Mouse (Mus musculus) heart, postnatal 36 days (tissue): ENCODE measurements at regions not wholly inside any gene's neighbourhood (a gene's known extent, or its start where the extent isn't known, plus 50 kb on each side); places are given as distances from the start of the nearest gene placed in this dataset.

Experiments used
- DNase-seq, 2 experiments: peaks; one replicate each; pipeline ENCODE4 v3.0.0; 2021 to 2022
- intact Hi-C: fragments of 180-260 bp; cut with DNase I; formaldehyde crosslinking; loops from one replicate; pipeline ENCODE4 v1.15.1; 2025

DNA sequence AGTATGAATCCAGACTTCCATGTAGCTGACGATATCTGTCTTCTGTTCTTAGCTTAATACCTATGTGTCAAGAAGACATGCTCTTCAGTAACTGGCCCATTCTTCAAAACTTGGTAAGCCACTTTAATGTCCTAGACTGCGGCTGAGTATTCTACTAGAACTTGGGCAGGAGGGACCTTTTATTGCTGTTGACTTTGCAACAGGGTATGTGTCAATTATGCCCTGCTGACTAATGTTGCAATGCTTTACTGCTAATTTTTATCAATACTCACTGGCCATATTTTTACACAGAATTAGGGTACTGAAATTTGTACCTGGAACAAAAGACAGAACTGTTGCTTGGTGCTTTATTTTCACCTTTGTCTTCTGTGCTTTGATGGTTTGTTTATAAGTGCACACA, 746.9 kb downstream of the Ppargc1a start:
- intact Hi-C loops: no loop called here
- DNase-seq: no peak

GRCm38 (mm10) chr5:50819959-50820358, 747.6 kb downstream of the Ppargc1a start:
- intact Hi-C loops: no loop called here

DNA sequence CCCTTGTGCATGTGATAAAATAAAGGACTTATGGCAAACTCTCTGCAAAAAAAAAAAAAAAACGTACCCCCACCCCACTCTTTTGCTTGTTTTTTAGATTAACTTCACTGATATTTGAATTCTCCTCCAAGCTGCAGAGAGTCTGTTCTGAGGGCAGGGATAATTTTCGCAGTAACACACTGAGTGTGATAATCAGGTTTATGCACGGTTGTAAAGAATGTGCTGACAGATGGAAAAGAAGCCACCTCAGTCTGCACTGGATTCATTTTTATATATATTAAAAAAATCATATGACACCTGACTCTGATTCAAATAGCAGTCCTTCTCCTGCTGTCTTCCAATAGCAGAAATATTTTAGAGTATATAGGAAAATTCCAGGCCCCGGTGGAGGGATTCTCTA, 736.5 kb upstream of the Adgra3 start:
- DNase-seq: no peak
- intact Hi-C loops: no loop called here

More at GRCm38 (mm10) chr5:50819959-50820358, 747.6 kb downstream of the Ppargc1a start:
- DNase-seq: no peak

DNA sequence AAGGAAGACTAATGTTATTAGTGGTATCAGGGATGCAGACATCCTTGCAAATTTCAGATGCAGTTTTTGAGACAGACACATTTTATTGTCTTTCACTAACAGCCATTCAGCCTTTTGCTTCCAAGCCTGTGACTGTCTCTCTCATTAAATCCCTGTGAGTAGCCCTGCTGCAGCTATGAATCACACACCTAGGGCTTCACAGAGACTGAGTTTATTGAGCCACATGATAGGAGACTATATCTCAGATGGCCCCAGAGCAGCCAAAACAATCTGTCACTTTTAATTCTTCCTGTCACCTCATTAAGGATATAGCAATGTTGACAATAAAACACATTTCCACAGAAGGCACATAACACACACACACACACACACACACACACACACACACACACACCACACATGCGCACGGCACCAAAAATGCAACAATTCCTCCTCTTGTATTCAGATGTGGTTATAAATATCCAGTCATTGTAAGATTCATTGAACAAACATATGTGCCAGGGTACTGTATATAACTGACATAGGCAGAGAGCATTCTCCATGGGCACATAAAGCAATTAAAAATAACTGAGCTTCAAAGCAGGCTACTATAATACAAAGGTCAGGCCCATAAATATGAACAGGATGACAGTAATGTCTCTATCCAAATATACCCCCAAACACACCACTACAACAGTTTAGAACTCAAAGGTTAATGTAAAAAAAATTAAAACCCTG, 735.8 kb upstream of the Adgra3 start:
- no peak for DNase-seq
- intact Hi-C loops: no loop called here

- intact Hi-C loops: no loop called here
- DNase-seq: no peak
Measured at GRCm38 (mm10) chr5:50793558-50793957, 734.8 kb upstream of the Adgra3 start.

DNA sequence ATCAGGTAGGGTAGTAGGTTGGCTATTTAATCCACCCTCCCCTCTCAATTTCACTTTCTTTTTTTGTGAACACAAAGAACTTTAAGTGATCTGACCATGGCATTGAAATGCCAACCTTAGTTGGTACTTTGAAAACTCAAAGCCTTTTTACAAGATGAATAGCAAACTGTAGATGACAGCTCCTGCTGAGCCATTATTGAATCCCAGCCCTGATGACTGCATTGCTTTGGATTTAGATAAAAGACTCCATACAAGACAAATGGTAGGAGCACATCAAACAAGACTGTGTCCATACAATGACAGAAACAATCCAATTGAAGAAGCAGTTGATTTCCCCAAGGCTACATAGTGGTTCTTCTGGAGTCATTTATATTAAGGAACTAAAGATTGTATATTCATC, 726.5 kb upstream of the Adgra3 start:
- intact Hi-C loops: no loop called here
- no peak for DNase-seq

- intact Hi-C loops: no loop called here
- DNase-seq: no peak
Measured at GRCm38 (mm10) chr5:50779138-50779537, 720.3 kb upstream of the Adgra3 start.

DNA sequence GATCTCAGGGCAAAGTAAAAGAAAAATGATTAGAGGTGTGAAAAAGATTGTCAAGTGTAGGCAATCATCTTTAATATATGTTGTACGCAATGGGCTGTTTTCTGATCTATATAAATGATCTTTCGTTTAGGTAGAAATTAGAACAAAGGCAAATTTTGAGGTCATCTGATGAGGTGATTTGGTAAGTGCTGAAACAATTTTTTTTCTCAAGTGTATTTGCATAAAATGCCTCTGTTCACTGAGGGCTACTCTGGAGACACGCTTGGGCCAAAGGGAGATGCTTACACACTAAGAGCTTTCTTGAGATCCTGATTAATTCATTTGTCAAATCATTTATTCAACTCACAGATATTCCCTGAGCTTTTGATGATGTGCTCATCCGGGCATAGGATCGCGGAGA, 719.4 kb upstream of the Adgra3 start:
- DNase-seq: no peak
- intact Hi-C loops: no loop called here

- intact Hi-C loops: no loop called here
- no peak for DNase-seq
Measured at GRCm38 (mm10) chr5:50762261-50762660, 703.5 kb upstream of the Adgra3 start.

DNA sequence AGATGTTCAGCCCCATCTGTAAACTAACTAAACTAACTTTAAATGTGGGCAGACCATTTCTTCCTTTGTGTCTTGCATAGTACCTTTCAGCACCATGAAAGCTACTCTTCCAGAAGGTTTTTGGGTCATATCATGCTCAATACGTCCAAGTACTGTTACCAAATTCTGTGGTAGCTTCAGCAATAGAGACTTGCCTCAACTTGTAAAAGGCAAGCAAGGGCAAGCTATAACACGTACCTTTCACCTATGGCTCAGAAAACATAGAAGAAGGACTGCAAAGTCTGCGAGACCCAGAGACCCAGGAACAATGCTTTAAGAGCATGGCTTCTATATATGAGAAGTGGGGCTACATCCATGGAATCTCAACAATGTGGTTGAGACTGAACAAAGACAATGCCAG, 701.6 kb upstream of the Adgra3 start:
- no peak for DNase-seq
- intact Hi-C loops: no loop called here

DNA sequence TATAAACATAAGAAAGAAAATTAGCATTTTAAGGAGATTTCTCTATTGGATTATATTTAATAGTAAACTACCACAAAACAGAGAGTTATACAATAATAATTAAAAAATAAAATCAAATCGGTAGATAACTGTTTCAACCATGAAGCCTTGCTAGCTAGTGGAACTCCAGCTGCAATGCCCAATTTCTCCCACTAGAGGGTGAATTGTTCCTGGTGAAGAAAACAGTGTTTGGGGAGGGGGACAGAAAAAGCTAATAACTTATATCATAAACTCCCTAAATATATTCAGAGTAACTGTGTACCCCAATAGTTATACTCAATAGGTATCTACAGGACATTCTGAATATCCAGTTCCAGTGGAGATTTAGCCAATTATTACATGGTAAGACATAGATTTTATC, 694.0 kb upstream of the Adgra3 start:
- peak in 1 of 2 experiments; percentile 14 for DNase-seq
- intact Hi-C loops: loop anchor here (5.0 kb wide), 1 partner anchor 1315 kb away; no protein-coding TSS in a partner anchor

GRCm38 (mm10) chr5:50751358-50751757, 692.6 kb upstream of the Adgra3 start:
- no peak for DNase-seq
- intact Hi-C loops: loop anchor here (5.0 kb wide), 1 partner anchor 1316 kb away; no protein-coding TSS in a partner anchor

DNA sequence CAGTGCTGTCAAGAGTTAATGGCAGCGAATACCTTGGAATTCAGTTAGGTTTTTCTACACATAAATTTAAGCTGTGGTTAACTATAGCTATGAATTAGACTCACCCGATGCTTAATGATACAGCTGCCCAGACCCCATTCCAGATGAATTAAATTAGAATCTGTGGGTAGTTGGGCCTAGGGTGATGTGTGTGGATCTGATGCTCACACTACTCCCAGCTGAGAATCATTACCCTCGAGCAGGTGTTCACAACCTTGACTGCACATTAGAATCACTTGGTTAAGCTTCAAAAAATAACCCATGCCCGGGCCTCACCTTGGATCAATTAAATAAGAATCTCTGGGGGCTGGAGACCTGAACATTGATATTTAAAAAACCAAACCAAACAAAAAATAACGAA, 684.2 kb upstream of the Adgra3 start:
- no peak for DNase-seq
- intact Hi-C loops: no loop called here

DNA sequence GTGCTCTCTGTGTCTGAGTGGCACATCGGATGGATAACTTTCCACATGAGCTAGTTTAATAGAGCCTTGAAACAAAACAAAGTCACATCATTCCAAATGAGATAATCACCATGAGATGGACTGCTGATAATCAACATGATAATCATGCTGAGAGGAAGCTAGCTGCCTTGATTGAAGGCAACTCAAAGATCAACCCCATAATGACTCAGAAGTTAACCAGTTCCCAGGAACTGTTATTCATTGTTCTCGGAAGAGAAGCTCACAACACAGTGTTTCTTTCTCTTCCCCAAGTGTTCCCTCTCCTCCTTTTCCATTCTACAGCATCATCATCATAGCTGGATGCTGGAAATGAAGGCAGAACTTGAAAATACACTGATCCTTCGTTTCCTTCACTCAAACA, 674.9 kb upstream of the Adgra3 start:
- intact Hi-C loops: no loop called here
- DNase-seq: no peak

GRCm38 (mm10) chr5:50728337-50729003, 669.7 kb upstream of the Adgra3 start:
- intact Hi-C loops: no loop called here
- DNase-seq: no peak

- DNase-seq: no peak
- intact Hi-C loops: no loop called here
Measured at GRCm38 (mm10) chr5:50706945-50707663, 648.3 kb upstream of the Adgra3 start.

DNA sequence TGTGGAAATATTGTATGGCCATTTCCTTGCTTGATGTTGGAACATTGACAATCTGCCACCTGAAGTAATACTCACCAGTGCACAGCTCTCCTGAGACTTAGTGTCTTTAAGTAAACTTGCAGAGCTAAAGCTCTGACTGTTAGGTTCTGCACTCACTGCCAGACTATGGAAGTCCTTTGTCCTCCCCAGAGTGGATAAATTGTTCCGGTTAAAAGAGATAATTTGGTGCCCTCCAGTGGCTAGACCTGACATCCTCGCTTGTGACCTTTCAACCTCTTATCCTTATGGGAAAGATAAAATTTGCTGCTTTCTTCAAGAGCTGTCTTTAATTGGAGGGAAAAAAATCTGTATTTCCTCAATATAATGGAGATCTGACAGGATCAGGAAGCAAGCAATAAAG, 639.3 kb upstream of the Adgra3 start:
- intact Hi-C loops: no loop called here
- DNase-seq: no peak

GRCm38 (mm10) chr5:50697588-50697987, 638.8 kb upstream of the Adgra3 start:
- intact Hi-C loops: no loop called here
- DNase-seq: no peak

DNA sequence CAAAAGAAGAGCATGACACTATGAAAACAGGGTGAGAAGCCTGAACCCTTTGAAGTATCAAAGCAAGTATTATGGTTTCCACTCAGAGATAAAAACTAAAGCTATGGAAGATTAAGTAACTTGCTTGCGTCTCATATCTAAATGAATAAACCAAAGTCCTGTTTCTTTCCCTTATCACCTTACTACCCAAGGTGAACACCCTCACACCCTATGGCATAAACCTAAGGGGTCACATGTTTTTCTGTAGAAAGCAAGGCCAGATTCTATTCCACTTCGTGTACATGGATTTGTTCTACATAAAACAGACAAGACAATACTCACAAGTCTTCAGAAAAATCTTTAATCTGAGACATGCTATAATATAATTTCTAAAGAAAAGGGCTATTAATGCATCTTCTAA, 629.6 kb upstream of the Adgra3 start:
- intact Hi-C loops: no loop called here
- no peak for DNase-seq

- DNase-seq: no peak
- intact Hi-C loops: no loop called here
Measured at GRCm38 (mm10) chr5:50683966-50684365, 625.2 kb upstream of the Adgra3 start.

- no peak for DNase-seq
- intact Hi-C loops: no loop called here
Measured at GRCm38 (mm10) chr5:50636539-50636938, 577.7 kb upstream of the Adgra3 start.

DNA sequence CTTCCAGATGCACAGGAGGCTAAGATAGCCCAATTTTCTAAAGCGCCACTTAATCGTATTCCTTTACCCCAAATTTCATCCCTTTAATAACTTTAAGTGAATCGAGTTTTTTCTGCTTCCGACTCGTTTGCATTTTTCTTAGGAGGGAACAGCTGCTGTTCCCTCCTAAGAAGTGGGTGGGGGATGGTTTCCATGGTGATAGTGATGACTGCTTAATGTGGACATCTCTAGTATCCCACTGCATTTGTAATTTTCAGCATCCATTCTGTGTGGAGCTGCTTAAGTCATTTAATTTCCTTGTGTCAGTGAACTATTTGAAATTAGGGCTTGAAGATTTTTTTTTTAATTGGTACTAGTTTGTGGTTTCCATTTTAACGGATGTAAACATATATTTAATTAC, 567.8 kb upstream of the Adgra3 start:
- intact Hi-C loops: no loop called here
- DNase-seq: no peak
